Mouse (Mus musculus): ENCODE results near the gene Sympk. TPM values are rescaled to one million over a fixed set of nuclear protein-coding genes. Genes with fewer than 3 reads are reported as not detected.
"Not testable (repeated sequence)": the region's sequence is repeated elsewhere in the genome, so short reads cannot be mapped to it uniquely, and the experiment has no call there.

The Sympk gene
- total RNA-seq, 2 experiments from 2014 or later: 58.3 to 60.9 TPM

GRCm38 (mm10) chr7:19048006-19048527, 23.9 kb downstream of the Sympk start:
- DNase-seq: no peak
- intact Hi-C loops (cut with DNase I): no loop called here

- DNase-seq: no peak
- intact Hi-C loops (cut with DNase I): no loop called here
These were observed 25.1 kb downstream of the Sympk start for GRCm38 (mm10) chr7:19049252-19049651.

DNA sequence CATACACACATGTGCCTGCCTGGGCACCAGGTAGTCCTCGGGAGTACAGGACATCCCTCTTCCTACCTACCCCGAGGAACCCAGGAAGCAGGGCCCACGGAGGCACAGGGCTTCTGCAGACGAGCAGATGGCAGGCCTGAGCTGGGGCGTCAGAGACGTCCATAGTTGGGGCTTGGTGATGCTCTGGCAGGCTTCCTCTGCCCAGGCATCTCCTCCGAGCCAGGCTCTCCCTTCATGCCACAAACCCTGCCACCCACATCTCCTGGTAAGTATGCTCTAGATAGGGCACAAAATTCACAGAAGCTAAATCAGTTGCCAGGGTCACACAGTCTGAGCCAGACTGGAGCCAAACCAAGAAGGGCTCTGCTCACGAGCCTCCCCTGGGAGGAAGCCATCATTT, 26.0 kb downstream of the Sympk start:
- intact Hi-C loops (cut with DNase I): no loop called here
- DNase-seq: no peak

DNA sequence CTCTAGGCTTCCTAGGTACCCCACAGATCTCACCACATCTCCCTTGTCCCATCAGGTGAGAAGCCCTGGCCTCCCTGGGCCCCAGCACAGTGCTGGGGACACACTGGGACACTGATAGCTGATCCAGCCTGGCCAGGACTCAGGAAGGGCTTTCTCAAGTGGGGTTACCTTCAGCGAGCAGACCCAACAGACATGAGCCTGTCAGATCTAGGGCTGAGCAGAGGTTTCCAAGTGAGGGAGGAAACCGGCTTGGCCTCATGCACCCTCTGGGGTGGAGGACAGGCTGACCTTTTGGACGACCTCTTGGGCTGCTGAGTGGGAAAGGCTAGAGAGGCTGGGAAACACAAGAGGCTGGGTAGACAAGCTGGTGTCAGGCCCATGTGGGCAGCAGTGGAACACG, 27.0 kb downstream of the Sympk start:
- no peak for DNase-seq
- intact Hi-C loops (cut with DNase I): no loop called here

- no peak for DNase-seq
- intact Hi-C loops (cut with DNase I): no loop called here
These were observed 28.4 kb downstream of the Sympk start for GRCm38 (mm10) chr7:19052345-19053135.

DNA sequence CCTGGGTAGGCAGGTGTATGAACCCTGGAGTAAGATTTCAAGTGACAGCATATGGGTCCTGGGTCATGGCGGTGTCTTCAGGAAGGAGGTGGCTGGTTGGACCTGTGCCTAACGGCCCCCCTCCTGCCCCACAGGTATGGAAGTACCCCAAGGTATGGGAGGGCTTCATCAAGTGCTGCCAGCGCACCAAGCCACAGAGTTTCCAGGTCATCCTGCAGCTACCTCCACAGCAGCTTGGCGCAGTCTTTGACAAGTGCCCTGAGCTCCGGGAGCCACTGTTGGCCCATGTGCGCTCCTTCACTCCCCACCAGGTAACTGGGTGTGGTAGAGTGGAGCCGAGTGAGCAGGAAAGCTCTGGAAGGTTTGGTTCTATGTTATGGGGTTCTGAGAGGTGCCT, 29.0 kb downstream of the Sympk start:
- no peak for DNase-seq
- intact Hi-C loops (cut with DNase I): no loop called here

GRCm38 (mm10) chr7:19054047-19054776, 30.0 kb downstream of the Sympk start, which contains the start of gene Rsph6a:
Rsph6a (plus strand) TSS chr7:19054690.
- intact Hi-C loops (cut with DNase I): no loop called here
- DNase-seq: peak; percentile 38 to 67

DNA sequence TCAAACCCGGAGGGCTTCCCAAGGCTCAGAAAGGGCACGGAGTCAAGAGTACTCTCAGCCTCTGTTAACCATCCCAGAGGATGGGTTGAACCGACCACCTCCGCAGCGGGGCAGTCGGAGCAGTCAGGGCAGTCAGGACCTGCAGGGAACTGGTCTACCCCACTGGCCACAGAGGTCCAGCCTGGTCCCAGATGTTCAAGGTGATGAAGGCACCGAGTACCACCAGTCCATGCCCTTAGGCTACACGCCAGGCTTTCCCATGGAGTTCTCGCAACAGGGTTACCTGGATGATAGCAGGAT, 30.6 kb downstream of the Sympk start:
- no peak for DNase-seq
- intact Hi-C loops (cut with DNase I): no loop called here

GRCm38 (mm10) chr7:19055108-19055507, 30.9 kb downstream of the Sympk start:
- DNase-seq: no peak
- intact Hi-C loops (cut with DNase I): no loop called here

- no peak for DNase-seq
- intact Hi-C loops (cut with DNase I): no loop called here
These were observed 33.2 kb downstream of the Sympk start for GRCm38 (mm10) chr7:19057405-19057804.

GRCm38 (mm10) chr7:19065896-19066295, 41.7 kb downstream of the Sympk start:
- DNase-seq: no peak
- intact Hi-C loops (cut with DNase I): no loop called here

DNA sequence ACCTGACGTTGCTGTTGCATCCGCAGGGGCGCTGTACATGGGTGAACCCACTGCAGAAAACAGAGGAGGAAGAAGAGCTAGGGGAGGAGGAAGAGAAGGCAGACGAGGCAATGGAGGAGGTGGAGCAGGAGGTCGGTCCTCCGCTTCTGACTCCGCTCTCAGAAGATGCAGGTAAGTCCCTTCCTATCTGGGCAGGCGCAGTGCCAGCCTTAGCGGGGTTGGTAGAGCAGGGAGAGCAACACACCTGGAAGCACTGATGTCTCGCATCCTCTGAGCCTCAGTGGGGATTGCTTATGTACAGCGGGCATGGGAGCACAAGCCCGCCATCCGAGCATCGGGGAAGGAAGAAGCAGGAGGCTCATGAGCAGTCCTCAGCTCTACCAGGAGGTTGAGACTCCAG, 42.9 kb downstream of the Sympk start:
- no peak for DNase-seq
- intact Hi-C loops (cut with DNase I): no loop called here

DNA sequence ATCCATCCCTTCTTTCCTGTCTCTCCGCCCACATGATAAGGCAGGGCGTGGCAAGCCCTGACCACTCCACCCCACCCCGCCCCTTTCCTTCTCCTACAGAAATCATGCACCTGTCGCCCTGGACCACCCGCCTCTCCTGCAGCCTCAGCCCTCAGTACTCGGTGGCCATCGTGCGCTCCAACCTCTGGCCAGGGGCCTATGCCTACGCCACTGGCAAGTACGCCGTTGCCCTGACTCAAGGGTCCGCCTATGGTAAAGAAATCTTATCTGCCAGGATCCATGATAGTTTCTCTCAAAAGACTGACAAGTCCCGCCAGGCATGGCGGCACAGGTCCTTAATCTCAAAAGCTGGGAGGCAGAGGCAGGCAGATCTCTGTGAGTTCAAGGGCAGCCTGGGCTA, 43.8 kb downstream of the Sympk start:
- intact Hi-C loops (cut with DNase I): loop anchor here (2.0 kb wide), 1 partner anchor 83 kb away; no protein-coding TSS in a partner anchor
- no peak for DNase-seq

DNA sequence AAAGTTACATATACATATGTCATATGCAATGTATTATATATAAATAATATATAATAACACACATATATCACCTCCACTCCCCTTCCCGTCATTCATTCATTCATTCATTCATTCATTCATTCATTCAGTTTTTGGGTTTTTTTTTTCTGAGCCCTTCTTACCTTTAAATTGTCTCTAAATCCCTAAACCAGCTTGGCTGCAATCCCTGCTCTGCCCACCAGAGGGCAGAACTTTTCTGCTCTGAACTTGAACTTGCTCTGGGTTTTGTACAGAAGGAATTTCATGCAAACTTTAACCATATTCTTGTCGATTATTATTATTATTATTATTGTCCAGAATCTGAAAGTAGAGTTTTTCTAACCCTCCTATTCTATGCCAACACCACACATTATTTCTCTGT, 44.5 kb downstream of the Sympk start:
- peak; percentile 72 to 85 for DNase-seq
- intact Hi-C loops (cut with DNase I): loop anchor here (1.0 to 2.0 kb wide), 2 partner anchors 25 to 82 kb away; no protein-coding TSS in a partner anchor

DNA sequence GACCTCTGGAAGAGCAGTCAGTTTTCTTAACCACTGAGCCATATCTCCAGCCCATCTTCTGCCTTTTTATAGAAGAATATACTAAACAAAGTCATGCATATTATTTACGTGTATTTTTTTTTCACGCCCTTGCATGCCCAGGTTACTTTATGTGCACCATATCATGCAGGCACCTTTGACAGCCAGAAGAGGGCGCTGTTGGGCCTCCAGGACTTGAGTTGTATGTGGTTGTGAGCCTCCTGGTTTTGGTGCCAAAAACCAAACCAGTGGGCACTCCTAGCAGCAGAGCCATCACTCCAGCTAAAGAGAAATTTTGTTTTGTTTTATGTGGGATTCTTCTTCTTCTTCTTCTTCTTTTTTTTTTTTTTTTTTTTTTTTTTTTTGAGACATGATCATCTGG, 45.3 kb downstream of the Sympk start:
- DNase-seq: no peak

GRCm38 (mm10) chr7:19071024-19071423, 46.8 kb downstream of the Sympk start:
- intact Hi-C loops (cut with DNase I); DNase-seq: not testable (repeated sequence)

More for the DNA sequence above, 45.3 kb downstream of the Sympk start:
- intact Hi-C loops (cut with DNase I): loop anchor here (1.0 to 2.0 kb wide), 2 partner anchors 24 to 81 kb away; no protein-coding TSS in a partner anchor

GRCm38 (mm10) chr7:19073504-19073903, 49.3 kb downstream of the Sympk start:
- peak in 1 of 2 experiments; percentile 57 for DNase-seq
- intact Hi-C loops (cut with DNase I): no loop called here

DNA sequence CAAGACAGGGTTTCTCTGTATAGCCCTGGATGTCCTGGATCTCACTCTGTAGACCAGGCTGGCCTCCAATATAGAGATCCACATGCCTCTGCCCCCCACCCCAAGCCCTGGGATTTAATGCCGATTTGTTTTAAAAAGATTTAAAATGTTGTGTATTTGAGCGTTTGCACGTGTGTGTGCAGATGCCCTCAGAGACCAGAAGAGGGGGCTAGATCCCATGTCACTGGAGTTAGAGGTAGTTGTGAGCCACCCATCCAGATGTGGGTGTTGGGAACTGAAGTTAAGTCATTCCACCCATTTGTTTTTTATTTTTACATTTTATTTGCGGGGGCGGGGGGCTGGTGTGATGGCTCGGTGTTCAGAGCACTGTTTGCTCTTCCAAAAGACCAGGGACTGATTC, 50.3 kb downstream of the Sympk start:
- no peak for DNase-seq
- intact Hi-C loops (cut with DNase I): no loop called here

- intact Hi-C loops (cut with DNase I): no loop called here
- no peak for DNase-seq
These were observed 51.1 kb downstream of the Sympk start for GRCm38 (mm10) chr7:19075231-19075630.

GRCm38 (mm10) chr7:19075723-19076585, 51.8 kb downstream of the Sympk start, which contains the start of gene Dmwd:
Dmwd (plus strand) TSS chr7:19076227.
- intact Hi-C loops (cut with DNase I): no loop called here
- peak; percentile 98 for DNase-seq

DNA sequence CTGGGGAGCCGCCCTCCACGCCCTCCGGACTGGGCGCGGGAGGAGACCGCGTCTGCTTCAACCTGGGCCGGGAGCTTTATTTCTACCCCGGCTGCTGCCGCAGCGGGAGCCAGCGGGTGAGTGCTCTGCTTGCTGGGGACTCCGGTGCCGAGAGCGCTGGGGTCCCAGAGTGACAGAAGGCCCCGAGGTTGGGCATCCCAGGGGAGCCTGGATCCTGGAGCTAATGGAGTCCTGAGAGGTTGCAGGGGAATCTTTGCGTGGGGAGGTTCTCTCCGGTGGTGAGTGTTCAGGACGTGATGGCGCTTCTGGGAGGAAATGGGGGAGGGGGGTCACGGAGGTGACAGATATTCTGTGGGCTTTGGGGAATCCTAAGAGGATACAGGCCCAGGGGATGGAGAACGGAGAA, 52.4 kb downstream of the Sympk start:
- peak; percentile 37 to 48 for DNase-seq

More for the DNA sequence above, 52.4 kb downstream of the Sympk start:
- intact Hi-C loops (cut with DNase I): no loop called here

Measured in heart, postnatal 10 days (tissue).